Mouse (Mus musculus) NIH3T3 (cell line): ENCODE measurements around the gene Lnpep.

Experiments used
- DNase-seq: peaks from one replicate; pipeline ENCODE4 v3.0.0-alpha.2; 2012; ENCODE audit warnings: low read depth

Gene Lnpep

GRCm38 (mm10) chr17:17492116-17492515 lies 132.7 kb downstream of the Lnpep start:
- no peak for DNase-seq

GRCm38 (mm10) chr17:17491622-17492001 lies 133.2 kb downstream of the Lnpep start:
- DNase-seq: no peak

- DNase-seq: no peak
Measured at GRCm38 (mm10) chr17:17490820-17491621, 133.8 kb downstream of the Lnpep start.

DNA sequence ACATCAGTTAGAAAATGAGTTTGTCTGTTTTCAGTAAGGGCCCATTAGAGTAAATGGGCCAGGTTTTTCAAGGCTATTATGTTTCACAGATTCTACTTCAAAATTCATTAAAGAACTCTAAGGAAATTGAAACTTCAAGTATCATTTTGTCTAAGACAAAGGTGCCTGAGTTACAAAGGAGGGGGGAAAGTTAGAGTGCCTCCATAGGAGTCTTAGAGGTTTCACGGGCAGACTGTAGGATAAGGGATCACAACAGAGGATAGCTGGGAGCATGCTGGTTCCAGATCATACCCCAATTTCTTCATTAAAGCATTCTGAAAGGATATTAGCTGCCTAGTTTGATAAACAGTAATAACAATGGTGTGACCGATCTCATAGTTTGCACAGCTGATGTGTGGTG lies 139.1 kb downstream of the Lnpep start:
- DNase-seq: no peak
